Mouse (Mus musculus): ENCODE data around the gene Lpar2.

The Lpar2 gene

DNA sequence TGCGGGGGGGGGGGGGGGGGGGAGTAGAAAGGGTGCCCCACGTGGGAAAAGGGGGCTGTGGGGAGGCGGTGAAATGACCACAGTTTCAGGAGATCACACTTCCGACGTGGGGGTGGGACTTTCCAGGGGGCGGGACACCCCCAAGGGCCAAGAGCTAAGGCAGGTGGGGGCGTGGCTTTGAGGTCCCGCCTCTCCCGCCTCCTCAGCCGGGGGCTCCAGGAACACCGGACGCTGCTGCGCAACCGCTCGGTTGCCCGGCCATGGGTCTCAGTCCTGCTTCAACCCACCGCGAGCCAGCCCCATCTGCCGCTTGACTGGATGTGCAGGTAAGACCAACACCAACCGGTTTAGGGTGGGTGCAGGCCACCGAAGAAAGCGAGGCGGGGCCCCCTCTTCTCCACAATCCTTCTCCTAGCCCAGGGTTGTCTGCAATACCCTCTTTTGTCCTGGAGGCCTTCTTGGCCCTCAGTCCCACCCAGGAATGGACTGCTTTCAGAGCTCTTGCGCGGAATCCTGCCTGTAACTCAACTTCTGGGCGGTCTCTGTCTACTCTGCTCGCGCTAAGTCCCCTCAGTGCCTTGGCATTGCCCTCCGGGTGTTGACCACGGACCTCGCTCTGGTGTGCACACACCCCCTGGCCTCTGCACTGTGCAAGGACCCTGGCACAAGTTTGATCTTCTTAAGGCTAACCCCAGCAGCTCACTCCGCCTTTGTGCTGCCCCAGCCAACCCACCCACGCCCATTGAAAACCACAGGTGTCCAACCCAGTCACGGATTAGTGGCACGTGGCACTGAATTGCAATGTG, at the start of gene Lpar2:
Gene Lpar2 (plus strand): TSS at position 44 of the 806 bp plus-strand sequence.
- peak; percentile 67 to 73 for DNase-seq

DNA sequence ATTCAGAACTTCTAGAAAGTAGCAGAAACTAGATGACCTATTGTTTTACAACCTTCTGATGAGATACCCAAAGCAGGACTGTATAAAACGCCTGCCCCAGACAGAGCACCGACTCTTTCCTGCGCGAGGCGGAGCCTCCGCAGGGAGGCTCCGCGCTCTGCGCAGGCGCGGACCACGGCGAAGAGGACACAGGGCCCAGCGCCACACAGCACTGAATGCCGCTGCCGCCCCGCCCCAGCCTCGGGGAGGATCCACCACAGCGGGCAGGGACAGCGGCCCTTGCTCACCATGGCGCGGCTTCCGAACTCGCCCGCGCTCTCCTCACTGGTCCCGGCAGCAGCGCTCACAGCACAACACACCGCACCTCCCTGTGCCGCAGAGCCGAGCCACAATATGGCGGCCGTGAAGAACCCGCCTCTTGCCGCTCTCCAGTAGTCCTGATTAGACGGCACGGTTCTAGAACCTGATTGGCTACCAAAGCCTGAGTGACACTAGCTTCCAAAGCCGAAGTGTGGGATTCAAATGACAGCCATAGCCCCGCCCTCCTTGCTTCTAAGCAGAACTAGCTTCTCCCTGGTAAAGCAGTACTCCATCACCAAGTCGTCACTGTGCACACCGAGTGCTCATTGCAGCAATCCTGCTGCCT, 47.6 kb upstream of the Lpar2 start, which contains the start of gene Gm20422:
Gene Gm20422 (minus strand): TSS at position 384 of the 646 bp plus-strand sequence.
- DNase-seq: peak; percentile 90 to 93

DNA sequence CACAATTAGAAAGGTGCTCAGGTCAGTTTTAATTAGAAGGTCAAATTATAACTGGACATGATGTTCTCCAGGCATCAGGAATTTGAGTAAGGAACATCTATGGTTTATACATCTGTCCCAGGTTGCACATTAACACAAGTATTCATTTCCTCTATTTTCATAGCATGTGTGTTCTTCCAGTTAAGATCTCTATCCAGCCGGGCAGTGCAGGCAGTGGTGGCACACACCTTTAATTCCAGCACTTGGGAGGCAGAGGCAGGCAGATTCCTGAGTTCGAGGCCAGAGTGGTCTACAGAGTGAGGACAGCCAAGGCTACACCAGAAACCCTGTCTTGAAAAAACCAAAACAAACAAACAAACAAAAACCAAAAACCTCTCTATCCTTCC, 47.1 kb upstream of the Lpar2 start:
- no peak for DNase-seq

DNA sequence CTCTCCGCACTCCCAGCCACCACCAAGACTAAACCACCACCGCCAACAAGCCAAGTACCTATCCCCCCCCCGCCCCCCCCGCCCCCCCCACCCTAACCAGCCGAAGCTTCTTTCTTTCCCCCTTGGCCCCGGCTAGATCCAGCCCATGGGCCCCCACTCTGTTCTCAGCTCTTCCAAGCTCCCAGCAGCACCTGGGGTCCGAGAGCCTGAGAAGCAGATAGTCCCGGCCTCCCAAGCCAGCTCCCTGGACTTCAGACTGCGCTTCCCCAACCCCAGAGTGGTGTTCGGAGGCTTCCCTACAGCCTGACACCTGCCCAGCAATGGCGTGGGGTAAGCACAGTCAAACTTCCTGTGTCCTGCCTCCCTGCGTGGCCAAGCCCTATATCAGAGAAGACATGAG, 45.1 kb upstream of the Lpar2 start:
- DNase-seq: no peak

DNA sequence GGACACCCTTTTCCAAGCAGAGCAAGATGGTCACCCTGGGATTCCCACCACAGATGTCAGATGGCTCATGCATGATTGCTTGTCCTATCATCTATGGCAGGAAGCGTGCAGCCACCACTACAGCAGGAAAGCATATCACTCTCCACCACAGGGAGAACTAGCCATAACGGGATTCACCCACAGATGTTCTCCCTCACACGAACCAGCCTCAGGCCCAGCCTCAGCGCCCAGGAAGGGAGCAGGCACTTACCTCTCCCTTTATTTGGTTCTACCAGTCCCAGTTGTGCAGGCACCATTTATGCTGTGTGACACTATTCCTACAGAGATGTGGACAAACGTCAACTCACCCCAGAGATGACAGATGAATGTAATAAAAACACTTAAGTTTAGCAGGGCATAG, 33.1 kb upstream of the Lpar2 start:
- no peak for DNase-seq

DNA sequence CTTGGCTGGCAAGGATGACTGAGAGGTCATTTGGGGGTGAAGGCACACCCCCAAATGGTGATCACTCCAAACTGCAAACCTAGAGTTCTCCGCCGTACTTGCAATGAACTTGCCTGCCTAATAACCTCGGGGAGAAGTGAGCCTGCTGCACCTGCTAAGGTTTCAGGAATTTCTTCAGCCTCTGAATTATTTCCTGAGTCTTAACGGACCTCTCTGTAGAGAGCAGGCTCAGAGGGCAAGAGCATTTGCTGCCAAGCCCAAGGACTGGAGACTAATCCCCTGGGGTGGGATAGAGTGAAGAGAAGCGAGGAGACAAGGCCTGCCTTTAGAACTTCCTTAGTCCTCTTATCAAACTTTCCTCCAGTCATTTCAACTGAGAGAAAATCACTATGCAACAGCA, 32.5 kb upstream of the Lpar2 start:
- DNase-seq: no peak

DNA sequence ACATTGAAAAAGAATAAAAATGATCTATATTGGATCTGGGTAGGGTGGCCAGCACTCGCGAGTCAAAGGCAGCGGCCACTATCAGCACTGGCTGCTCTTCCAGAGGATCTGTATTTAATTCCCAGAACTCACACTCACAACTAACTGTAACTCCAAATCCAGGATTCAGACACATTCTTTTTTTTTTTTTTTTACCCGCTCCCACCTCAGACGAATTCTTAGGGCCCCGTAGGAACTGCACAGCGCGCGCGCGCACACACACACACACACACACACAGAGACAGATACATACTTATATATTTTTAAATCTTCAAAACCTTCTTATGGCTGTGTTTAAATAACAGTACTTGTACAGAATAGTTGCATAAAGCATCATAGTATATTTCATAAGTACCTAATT, 31.9 kb upstream of the Lpar2 start:
- DNase-seq: no peak

DNA sequence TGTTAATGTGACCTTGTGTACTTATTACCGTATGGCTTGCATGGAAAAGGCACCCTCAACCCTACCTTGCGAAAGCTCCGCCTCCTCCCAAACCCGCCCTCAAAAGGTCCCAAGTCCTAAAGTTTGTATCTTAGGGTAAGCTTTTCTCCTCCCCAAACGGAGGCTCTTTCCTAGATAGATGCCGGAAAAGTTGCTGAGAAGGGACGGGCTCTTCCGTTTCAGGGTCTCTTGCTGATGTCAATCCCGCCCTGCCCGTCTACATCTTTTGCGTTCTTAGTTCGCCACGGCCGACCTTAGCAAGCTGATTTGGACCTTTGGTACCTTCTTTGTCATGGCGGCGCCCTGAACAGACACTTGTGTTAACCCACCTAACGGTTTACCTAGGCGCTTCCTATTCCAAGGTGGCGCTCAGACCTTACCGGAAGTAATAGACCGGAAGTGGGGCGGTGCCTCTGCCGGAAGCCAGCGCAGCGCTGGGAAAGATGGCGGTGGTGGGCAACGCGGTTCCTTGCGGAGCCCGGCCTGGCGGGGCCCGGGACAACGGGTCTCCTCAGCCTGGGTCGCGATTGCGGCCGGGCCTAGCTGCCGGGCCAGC, 31.4 kb upstream of the Lpar2 start, which contains the start of the genes Atp13a1 and Zfp866:
Gene Atp13a1 (plus strand): TSS at position 391 of the 595 bp plus-strand sequence.
Gene Zfp866 (minus strand): TSS at position 406 of the 595 bp plus-strand sequence.
- DNase-seq: peak; percentile 95 to 96

DNA sequence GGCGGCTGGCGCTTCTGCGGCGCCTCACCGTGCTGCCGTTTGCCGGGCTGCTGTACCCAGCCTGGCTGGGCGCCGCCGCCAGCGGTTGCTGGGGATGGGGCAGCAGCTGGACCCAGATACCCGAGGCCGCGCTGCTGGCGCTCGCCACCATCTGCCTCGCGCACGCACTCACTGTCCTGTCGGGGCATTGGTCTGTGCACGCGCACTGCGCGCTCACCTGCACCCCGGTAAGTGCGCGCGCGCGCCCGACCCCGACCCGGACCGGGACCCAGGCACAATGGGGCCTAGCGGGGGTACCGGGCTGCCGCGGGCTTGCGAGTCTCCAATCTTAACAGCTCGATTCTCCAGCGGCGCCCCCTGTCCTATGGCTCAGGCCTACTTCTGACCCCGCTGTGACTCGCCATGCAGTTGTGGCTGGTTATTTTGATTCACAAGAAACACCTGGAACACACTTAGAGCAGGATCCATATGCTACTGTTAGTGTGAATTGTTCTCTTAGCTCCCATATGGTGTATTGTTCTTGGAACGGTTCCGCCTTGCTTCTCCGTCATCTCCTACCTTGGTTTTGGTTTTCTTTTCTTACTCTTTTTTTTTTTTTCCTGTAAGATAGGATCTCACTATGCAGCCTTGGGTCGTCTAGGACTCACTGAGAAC, 30.7 kb upstream of the Lpar2 start:
- peak; percentile 63 to 72 for DNase-seq

DNA sequence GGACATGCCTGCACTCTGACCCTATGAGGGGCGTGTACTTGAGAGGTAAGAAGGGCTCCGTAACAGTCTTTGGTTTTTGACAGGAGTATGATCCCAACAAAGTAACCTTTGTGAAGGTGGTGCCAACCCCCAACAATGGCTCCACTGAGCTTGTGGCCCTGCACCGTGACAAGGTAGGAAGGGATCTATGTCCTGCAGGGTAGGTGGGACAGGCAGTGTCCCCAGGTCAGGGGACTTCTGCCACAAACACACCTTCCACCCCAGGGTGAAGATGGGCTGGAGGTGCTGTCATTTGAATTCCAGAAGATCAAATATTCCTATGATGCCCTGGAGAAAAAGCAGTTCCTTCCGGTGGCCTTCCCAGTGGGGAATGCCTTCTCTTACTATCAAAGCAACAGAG, 28.6 kb upstream of the Lpar2 start:
- DNase-seq: no peak

DNA sequence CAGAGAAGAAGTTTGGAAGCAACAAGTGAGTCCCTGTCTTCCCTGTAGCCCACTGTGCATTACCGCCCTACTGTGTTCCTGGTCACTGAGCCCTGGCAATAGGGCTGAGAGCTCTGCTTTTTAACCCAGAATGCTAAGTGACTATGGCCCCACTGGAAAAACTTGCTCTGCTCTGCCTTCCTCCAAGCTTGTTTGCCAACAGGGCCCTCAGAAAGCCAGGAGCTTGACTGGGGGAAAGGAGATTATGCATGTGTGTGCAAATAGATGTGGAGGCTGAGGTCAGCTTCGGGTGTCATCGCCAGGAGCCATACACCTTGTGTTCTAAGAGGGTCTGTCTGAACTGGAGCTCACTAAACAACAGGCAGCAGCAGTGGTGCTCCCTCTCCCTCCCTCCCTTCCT, 28.1 kb upstream of the Lpar2 start:
- no peak for DNase-seq

DNA sequence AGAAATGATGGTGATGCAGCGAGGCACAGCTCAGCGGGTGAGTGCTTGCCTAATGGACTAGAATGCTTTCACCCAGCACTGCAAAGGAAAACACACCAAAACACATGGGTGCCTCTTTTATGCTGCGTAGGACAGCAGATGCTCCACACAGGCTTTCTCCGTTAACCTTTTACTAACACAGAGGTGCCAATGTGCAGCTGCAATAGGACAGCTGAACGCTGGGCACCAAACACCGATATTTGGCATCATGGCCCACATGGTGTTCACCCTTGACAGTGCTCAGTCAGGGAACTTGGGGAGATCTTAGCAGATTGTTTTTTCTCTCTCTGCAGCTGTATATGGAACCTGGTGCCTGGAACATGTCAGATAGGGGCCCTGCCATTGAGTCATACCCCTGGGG, 27.3 kb upstream of the Lpar2 start:
- no peak for DNase-seq

DNA sequence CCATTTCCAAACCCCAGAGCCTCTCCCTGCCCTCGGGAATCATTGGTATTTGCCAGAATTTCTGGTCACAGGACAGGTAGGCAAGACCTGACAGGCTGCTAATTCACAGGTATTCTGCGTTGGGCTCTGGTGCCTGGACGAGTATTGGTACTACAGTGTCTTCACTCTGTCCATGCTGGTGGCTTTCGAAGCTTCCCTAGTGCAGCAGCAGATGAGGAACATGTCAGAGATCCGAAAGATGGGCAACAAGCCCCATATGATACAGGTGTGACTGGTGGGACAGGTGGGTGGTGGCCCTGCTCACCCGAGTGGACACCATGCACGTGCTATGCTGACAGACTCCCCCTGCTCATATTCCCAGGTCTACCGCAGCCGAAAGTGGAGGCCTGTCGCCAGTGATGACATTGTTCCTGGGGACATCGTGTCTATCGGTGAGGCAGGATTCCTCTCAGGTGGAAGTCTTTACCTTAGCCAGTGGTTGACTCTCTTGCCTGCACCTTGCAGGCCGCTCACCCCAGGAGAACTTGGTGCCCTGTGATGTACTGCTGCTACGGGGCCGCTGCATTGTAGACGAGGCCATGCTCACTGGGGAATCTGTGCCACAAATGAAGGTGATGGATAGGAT, 25.4 kb upstream of the Lpar2 start:
- no peak for DNase-seq

DNA sequence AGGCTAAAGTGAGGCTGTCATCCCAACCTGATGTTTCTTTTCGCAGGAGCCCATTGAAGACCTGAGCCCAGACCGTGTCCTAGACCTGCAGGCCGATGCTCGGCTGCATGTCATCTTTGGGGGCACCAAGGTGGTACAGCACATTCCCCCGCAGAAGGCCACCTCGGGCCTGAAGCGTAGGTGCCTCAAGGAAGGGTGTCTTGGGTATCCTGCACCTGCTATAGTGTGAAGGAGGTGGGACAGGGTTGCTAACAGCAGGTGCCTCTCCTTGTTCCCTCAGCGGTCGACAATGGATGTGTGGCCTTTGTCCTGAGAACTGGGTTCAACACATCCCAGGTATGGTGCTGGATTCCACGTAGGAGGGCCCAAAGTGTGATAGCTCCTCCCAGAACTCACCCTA, 24.6 kb upstream of the Lpar2 start:
- no peak for DNase-seq

DNA sequence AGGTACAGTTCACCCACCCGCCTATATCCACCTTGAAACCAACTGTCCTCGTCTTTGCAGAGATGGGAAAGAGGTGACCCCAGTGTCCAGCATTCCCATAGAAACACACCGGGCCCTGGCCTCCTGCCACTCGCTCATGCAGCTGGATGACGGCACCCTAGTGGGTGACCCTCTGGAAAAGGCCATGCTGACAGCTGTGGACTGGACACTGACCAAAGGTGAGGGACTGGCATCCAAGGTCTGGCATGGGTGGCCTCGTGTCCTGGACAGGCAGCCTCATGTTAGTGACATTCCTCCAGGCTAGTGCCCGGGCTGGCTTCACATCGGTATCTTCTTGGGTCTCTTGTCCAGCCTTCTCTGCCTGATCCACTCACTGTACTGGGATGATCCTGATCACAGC, 23.0 kb upstream of the Lpar2 start:
- no peak for DNase-seq

DNA sequence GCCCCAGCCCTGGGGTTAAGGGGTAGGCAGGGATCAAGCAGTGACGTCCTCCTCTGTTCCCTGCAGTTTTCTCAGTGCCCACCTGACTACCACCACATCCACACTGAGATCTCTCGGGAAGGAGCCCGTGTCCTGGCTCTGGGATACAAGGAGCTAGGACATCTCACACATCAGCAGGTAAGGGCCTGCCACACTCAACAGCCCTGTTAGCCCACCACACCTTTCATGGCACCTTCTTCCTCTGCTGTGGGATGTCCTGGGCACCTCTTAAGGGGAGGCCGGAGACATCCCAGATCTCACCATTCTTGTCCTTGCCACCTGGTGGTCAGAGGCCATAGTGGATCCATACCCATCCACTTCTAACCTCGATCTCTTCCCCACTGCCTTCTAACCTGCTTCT, 22.3 kb upstream of the Lpar2 start:
- DNase-seq: no peak

DNA sequence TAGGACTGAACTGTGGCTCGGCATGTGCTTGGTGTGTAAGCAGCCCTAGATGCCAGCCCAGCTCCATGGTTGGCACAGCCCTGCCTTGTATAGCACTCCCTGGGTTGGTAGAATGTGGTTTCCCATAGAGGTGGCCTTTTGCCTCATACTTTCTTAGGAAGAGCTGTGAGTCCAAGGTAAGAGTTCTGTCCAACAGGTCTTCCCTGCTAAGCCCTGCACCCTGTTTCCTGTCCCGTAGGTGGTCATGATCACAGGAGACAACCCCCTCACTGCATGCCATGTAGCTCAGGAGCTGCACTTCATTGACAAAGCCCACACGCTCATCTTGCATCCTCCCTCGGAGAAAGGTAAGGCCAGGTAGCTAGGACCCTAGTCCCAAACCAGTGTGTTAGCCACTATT, 20.4 kb upstream of the Lpar2 start:
- no peak for DNase-seq

DNA sequence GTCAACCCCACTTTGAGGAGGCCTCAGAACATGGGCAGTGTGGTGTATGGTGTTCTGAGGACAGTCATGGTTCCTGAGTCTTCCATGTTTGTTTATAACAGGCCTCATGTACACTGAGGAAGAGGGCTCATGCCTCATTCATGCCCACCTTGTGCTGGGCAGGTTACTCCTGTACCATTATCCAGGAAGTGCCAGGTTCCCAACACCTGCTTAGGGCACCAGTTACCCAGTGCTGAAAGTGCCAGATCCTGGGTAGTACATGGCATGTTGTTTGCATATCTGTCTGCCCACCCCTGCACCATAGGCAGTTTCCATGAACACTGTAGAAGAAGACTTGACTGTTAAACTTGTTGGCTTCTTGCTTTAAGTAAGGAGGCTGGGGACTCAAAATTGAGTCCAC, 20.0 kb upstream of the Lpar2 start:
- DNase-seq: no peak

DNA sequence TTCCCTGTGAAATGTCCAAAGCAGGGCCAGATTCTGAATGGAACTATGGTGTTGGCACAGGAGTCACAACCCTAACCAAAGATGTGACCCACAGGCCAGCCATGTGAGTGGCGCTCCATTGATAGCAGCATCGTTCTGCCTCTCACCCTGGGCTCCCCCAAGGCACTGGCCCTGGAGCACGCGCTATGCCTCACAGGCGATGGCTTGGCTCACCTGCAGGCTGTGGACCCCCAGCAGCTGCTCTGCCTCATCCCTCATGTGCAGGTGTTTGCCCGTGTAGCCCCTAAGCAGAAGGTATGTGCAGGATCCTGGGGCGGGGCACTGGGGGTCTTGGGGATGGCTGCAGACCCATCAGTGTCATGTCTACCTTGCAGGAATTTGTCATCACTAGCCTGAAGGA, 18.9 kb upstream of the Lpar2 start:
- no peak for DNase-seq

DNA sequence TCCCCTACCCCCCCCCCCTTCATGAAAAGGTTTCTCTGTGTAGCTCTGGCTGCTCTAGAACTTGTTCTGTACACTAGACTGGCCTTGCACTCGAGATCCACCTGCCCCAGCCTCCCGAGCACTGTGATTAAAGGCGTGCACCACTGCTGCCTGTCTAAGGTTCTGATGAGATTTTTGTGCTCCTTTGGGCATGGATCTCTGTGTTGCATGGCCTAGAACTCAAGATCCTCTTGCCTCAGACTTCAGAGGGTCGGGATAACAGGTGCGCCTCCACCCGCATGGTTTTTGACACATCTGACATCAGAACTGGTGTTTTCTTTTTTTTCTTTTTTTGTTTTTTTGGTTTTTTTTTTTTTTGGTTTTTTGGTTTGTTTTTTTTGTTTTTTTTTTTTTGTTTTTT, 17.7 kb upstream of the Lpar2 start:
- DNase-seq: no peak

DNA sequence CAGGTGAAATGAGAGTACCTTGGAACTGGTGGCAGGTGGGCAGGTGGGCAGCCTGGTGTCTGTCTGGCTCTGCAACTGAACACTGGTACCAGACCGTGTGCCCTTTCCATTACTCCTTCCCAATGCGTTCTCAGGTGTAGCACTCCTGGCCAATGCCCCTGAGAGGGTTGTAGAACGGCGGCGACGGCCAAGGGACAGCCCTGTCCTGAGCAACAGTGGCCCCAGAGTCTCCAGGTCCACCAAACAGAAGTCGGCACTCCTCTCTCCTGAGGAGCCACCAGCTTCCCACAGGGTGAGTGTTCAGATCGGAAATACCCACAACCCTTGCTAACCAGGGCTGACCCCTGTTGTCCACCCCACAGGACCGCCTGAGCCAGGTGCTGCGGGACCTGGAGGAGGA, 17.1 kb upstream of the Lpar2 start:
- DNase-seq: no peak

DNA sequence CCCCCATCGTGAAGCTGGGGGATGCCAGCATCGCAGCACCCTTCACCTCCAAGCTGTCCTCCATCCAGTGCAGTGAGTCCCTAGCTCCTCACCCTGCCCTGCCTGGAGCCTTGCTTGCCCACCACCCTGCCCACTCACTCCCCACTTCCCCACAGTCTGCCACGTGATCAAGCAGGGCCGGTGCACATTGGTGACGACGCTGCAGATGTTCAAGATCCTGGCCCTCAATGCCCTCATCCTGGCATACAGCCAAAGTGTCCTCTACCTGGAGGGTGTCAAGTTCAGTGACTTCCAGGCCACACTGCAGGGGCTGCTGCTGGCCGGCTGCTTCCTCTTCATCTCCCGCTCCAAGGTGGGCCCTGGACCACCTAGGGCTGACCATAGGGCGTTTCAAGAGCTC, 16.7 kb upstream of the Lpar2 start:
- DNase-seq: peak in 1 of 2 experiments; percentile 6

DNA sequence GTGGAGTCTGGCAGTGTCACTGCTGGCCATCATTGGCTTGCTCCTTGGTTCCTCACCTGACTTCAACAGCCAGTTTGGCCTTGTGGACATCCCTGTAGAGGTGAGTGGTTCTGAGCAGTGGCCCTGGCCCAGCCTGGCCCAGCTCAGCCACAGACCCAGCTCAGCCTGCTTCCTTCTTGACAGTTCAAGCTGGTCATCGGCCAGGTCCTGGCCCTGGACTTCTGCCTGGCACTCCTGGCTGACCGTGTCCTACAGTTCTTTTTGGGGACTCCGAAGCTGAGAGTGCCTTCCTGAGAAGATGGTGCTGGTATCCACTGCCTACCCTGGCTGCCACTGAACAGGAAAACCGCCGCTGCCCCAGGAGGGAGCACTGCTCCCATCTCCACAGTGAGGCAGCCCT, 15.0 kb upstream of the Lpar2 start:
- no peak for DNase-seq

Measured in cerebellum, postnatal 10 days (tissue).